Mouse (Mus musculus) CD4-positive, CD25-positive, alpha-beta regulatory T cell, adult 4 months (primary cell): Measurements from ENCODE around the gene Tepp. TPM values are rescaled to one million over a fixed set of nuclear protein-coding genes. Genes with fewer than 3 reads are reported as not detected.

Experiments
- ATAC-seq: one replicate; pipeline ENCODE4 v1.8.0; 2017
- polyA plus RNA-seq, 2 experiments: library from polyadenylated mRNA; unstranded; fragments of 100-300 nt; shearing (Covaris generic); gene quantifications; one replicate each; pipeline ENCODE4 v1.2.1; 2017

Tepp gene
- not detected for polyA plus RNA-seq

DNA sequence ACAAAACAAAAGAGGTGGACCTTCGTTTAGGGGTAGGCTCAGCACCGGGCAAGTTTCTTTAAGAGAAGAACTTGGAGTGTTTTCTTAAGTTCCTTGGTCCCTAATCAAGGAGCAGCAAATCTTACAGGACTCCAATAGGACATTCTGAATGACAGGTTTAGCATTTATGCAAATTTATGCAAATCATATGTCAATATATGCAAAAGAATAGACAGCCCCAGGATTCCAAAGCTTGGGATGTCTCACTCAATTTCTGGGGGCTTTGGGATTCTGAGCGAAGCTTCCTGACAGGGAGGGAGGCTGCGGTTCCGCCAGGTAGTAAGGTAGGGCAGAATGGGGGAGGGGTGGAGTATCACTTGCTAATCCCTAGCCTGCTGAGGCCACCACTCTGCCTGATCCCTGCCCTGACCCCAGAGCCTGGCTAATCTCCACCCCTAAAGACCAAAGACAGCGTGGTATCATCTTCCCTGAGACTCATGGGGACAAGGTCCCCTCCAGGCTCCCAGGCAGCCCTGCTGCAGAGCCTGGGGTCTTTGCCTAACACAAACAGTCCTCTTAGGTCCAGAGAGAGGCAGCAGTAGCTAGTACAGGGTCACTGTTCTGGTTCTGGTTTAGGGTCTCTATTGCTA is at the start of gene Tepp:
Gene Tepp, plus strand, starts transcription at position 225 of the 629 bp plus-strand sequence.
- no peak for ATAC-seq

DNA sequence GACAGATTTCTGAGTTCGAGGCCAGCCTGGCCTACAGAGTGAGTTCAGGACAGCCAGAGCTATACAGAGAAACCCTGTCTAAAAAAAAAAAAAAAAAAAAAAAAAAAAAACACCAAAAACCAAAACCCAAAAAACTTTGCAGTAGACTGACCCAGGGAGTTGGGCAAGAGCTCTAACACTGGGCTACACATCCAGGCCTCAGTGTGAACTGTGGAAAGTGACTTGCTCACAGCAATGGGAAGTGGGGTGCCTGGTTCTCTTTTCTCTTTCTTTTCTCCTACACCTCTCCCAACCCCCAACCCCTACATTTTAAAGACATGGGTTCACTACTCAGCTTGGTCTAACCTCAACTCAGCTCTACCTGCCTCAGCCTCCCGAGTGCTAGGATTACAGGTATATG is 48.2 kb upstream of the Tepp start:
- no peak for ATAC-seq

DNA sequence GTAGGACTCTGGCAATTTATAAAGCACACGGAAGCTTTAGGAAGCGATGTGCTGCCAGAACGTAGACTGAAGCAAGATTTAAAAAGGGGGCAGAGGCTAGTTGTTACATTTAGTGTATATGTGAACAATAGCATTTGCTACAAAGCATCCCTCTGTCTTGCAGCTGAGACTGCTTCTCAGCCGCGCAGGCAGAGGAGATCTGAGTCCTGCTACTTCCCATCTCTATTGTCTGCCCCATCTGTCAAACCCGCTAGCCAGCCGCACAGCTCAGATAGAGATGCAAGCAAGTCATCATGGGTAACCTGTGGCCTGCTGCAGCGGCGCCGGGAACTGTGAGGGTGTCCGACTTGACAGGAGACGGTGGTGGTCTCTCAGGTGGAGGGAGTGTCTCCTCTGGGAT is 39.9 kb upstream of the Tepp start:
- no peak for ATAC-seq

DNA sequence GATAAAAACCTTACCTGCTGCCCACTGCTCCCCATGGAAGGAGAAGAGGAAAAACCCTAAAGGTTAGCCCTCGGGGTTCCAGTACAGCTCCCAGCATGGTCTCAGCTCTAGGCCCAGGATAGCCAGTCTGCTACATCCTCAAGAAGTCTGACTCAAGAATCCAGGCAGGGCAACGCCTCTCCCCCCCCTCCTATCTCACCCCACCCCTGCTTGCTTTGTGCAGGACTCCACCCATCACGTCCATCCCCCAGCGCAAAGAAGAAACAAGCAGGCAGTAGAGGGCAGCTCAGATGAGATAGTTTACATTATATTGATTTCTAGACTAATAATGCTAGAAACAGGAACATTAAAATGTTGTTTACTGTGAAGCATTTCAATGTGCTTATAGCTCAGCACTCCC is 38.5 kb upstream of the Tepp start:
- ATAC-seq: no peak

DNA sequence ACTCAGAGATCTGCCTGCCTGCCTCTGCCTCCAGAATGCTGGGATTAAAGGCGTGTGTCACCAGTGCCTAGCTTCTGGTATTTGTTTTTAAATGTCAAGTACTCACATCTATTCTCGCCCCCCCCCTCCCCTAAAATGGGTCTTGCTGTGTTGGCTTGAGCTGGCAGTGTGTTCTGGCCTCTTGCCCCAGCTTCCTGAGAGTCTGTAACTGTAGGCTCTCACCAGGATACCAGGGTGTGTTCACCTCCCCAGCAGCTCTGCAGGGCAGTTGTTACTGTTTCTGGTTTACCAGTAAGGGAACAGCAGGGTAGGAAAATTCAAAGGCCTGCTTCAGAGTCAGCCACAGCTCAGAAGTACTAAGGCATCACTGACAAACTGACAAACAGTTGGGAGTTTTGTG is 37.5 kb upstream of the Tepp start:
- no peak for ATAC-seq

DNA sequence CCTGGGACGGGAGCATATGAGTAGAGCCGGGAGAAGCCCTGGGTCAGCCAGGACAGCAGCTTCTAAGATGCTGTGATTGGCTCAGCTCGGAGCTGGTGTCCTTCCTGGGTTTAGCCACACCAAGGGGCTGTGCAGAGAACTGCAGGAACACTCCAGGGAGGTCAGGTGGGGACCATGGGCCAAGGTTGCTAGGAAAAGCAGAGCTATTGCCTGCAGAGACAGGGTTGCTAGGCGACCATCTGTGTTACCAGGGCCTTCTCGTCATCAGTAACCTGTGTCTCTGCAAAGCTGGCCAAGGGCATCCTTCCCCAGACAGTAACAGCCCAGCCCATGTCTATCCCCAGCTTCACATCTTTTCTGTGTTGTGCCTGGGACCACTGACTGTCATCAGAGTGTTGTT is 28.9 kb upstream of the Tepp start:
- ATAC-seq: no peak

DNA sequence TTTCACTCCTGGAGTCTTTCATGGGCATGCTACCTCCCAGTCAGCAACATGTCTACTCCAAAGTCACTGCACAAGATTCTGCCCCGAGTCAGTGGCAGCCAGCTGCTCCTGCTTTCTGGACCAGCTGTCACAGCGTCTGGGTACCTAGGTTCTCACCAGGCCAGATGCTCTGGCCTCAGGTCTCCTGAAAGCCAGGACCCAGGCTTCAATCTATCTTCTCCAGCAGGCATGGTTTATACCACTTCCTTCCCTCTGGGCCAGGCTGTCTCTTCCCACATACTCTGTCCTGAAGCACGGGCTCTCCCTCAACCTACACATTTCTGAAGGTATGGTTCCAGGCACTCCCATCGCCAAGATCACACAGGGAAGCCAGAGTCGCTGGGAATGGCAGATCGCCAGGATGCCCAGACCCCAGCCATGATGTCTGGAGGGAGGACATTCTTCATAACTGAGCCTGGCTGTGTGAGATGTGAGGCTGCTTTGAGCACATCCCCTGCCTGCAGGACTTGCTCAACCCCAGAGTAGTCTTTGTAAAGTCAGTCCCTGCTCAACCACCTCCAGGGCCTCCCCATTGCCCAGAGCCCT is 21.2 kb upstream of the Tepp start:
- ATAC-seq: no peak

DNA sequence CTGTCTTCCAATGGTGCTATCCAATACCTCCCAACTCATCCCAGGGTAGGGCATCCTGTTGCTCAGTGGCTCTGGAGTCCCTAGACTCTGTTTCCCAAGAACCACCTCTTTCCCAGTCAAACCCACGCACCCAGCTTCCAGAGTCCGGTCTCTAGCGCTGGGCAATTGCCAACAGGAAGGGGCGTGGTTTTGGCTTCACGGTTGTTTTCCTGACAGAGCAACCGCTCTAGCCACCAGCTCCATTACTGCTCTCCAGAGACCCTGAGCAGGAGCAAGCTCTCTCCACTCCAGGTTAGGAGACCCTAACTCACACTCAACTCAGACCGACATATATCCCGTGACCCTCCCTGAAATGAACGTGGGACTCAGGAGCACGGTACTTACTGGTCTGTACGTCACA is 17.2 kb upstream of the Tepp start:
- ATAC-seq: no peak

DNA sequence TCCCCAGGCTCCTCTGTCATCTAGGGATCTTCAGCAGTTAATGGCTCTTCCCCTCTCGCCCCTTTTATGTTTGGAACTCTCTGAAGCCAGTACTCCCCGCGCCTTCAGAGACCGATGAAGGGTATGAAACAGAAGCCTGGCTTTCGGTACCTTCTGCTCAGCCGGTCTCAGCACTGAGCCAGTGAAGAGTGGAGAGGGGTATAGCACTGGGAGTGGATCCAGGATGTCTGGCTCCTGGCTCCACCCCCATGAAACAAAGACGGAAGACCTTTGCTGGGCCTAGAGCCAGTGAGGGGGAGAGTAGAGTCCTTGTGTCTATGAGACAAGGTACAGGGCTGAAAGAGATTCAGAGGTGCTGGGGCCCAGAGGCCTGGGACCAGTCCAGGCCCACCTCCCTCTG is 16.5 kb upstream of the Tepp start:
- no peak for ATAC-seq

DNA sequence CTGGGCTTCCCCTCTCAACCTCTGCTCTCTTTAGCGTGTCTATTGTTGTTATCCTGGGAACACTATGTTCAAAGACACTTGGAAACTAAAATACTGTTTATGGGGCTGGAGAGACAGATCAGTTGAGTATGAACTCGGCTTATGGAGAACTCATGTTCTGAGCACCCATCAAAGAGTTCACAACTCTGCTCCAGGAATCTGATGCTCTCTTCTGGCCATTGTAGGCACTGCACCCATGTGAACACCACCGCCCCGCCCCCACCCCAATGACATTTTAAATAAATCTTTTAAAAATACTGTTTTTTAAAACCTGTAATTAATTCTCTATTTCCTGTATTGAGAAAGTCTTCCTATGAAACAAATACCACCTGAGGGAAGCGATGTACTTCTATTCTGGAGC is 8.0 kb upstream of the Tepp start:
- ATAC-seq: peak; percentile 93

DNA sequence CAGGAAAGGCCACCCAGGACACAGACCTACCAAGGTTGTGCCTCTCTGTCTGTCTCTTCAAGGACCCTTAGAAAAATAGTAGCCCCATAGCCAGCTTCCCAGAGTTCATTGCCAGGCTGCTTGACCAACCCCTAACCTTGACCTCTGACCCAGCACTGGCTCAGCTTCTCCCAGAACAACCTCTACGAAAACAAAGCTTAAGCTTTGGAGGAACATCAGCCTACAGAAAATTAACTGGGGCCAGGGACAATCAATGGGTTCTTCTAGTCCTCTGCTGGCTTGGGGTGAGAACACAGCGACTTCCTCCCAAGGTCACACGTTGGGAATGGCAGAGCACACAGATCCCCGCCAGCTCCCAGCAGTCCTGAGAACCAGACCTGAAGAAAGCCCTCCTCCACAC is 4.8 kb upstream of the Tepp start:
- no peak for ATAC-seq

DNA sequence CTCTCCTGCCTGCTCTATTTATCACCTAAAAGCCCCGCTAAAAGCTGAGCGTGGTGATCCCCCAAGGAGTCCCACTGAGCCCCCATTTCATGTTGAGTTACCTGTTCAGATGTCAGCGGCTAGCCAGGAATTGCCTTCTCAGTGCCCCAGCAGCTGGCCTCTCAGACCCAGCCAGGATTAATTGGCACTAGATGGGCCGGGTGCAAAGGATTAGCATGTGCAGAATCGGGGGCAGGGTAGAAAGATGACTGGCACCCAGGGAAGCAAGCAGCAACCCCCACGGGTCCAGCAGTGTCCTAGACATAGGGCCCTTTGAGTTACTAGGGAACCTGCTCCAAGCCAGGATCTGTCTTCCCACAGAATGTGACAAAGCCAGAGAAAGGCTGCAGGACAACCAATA is 3.9 kb upstream of the Tepp start, which contains the start of gene Cngb1:
Gene Cngb1, minus strand, starts transcription at position 155 of the 400 bp plus-strand sequence.
- no peak for ATAC-seq

DNA sequence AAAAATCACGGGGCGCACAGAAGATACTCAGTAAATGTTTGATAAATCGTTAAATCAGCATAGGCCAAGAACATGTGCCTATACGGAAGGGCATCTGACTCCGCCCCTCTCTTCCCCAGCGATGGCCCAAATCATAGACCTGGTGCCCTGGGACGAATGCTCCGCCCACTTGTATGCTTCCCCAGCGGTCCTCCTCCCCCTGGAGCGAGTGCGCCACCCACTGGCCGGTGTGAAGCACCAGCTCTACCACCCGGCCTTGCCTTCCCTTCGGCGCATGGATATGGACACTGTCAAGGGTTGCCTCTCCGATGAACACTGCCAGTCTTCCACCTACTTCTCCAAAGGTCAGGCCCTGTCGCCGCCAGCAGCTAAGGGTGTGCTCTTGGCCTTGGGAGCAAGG is 2.5 kb downstream of the Tepp start:
- no peak for ATAC-seq

DNA sequence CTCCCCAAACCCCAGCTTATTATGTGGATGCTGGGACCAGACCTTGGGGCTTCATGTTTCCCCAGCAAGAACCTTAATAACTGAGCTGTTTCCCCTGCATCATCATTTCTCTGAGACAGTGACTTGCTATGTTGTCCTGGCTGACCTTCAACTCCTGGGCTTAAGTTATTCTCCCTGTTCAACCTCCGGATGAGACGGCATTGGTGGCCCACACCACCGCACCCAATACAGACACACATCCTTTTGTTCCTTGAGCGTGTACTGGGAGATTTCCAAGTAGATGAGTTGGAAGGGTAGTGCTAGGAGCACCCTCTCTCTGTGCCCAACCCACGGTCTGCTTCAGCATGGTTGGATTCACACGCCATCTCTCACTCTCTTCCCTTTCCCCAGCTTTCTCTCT is 3.5 kb downstream of the Tepp start:
- ATAC-seq: no peak

DNA sequence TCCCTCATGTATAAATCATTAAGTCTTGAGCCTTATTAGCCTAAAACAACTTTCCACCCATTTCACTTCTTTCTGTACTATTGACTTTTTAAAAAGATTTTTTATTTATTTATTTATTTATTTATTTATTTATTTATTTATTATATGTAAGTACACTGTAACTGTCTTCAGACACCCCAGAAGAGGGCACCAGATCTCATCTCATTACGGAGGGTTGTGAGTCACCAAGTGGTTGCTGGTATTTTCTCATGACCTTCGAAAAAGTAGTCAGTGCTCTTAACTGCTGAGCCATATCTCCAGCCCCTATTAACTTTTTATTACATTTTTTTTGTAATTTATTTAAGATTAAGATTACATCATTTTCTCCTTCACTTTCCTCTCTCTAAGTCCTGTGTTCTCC is 4.3 kb downstream of the Tepp start:
- no peak for ATAC-seq

DNA sequence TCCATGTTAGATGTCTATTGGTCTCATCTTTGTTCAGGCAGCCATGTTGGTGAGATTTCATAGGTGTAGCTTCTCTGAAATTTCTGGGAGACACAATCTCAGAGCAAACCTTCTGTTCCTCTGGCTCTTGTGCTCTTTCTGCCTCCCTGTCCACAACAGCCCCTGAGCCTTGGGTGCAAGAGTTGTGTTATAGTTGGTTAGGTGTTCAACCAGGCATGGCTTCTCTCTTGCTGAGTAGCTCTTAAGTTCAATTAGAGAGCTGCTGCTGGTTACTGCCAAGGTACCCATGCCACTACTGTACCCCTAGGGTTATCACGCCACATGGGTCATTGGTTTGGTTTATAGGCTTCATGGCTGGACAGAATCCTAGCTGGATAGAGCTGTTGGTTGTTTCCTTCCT is 5.0 kb downstream of the Tepp start:
- no peak for ATAC-seq

DNA sequence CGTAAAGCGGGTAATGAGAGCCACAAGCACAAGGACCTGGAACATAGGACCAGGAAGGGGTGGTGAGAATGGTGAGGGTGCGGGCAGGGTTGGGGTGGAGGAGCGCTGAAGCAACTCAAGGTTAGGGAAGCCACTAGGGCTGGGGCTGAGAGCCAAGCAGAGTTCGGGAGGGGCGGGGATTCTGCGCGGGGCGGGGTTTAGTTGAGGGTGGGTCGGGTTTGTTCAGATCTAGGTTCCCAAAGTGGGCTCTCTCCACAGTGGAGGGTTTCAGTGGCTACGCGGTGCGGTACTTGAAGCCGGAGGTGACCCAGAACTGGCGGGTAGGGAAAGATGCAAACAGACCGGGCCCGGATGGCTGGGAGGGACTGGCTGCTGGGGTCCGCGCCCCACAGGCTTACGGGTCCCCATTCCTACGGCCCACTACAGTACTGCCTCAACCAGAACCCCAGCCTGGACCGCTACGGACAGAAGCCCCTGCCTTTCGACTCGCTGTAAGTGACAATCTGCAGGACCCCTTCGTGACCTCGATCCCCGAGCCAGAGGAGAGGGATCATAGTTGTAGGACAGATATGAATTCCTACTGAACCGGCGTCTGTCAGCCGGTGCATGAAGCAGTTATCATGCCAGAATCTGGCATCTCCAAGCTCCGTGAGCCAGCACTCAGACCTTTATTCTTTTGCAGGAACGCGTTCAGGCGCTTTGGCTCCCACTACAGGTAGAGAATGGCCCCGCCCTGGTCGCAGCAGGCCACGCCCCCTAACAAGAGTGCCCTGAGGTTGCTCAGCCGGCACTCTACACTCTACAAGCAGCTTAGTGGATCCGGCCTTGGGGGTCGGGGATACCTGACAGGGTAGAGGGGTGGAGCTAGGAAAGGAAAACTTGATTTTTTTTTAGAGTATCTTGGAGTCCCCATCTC is 10.1 kb downstream of the Tepp start:
- ATAC-seq: peak; percentile 96

DNA sequence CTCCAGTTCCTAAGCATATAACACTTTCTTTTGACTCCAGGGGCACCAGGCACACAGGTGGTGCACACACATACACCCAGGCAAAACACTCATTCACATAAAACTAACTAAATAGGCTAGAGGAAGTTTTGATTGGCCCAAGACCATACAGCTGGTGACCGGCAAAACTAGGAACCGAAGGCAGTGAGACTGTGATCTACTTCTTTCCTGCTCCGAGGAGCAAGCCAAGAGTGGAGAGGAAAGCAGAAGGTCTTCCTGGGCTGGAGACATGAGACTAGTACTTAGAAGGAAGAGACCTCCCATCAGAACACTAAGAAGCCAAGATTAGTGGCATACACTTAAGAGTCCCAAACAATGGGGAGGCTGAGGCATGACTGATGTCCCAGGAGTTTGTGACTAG is 12.8 kb downstream of the Tepp start:
- no peak for ATAC-seq

DNA sequence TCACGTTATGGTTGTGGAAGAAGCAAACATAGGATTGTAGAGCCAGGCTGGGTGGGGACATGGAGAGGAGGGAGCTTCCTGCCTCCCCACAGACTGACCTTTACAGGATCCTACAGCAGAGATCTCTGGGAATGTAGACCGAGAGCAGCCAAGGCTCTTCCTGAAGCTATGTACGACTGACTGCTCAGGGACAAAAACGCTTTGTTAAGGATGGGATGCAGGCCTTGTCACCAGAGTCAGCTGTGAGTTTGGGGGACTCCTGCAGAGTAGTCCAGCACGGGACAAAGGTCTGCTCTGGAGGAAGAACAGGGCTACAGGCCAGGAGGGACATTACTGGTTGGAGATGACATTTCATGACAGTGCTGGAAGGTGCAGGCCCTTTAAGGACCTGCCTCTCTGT is 14.3 kb downstream of the Tepp start:
- no peak for ATAC-seq

DNA sequence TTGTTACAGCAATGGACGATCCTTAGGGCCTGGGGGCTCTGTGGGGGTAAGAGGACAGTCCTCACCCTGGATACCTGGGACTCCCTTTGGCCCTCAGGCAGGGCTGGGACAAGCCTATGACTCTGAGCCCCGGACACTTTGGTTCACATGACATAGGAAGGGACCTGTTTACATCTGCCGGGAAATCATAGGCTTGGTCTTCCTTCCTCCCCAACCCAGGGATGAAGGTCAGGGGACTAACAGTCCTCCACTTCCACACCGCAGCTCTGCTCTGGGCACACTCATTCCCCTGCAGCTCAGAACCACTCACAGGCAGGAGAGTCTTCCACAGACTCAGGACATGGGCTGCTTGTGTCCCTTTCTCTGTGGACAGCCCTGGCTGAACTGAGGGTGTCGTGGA is 16.5 kb downstream of the Tepp start:
- ATAC-seq: no peak

DNA sequence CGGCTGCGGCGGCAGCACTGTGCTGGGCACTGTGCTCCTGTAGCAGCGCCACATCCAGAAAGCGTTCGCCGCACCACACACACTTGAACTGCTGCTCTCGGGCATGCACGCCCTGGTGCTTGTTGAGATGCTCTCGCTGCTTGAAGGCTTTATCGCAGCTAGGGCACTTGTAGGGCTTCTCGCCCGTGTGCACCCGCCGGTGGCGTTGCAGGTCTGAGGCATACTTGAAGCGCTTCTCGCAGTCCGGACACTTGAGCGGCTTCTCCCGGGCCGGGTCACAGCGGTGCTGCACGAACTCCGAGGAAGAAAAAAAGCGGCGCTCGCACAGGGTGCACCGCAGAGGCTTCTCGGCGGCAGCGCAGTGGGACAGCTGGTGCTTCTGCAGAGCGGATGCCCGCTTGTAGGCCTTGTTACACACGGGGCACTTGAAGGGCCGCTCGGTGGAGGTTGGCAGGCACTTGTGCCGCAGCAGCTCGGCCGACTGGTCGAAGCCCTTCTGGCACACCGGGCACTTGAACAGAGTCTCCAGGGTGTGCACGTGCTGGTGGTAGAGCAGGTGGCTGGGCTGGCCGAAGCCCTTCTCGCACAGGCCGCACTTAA is 17.6 kb downstream of the Tepp start:
- ATAC-seq: no peak

DNA sequence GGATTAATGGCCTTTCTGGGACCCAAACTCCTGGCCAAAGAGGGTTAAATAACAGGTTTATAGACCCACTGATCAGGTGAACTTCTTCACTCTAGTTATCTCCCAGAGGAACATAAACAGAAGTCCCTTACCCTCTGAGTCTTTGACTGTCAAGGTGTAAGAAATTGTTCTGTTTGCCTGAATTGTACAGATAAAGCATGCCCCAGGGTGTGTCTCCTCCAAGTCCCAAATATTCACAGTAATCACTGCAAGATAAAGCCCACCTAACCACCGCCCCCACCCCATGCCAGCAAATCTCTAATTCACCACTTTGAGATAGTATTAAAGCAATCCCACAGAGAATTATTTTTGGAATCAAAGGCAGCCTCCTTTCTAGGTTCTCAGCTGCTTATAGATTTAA is 20.0 kb downstream of the Tepp start:
- no peak for ATAC-seq

DNA sequence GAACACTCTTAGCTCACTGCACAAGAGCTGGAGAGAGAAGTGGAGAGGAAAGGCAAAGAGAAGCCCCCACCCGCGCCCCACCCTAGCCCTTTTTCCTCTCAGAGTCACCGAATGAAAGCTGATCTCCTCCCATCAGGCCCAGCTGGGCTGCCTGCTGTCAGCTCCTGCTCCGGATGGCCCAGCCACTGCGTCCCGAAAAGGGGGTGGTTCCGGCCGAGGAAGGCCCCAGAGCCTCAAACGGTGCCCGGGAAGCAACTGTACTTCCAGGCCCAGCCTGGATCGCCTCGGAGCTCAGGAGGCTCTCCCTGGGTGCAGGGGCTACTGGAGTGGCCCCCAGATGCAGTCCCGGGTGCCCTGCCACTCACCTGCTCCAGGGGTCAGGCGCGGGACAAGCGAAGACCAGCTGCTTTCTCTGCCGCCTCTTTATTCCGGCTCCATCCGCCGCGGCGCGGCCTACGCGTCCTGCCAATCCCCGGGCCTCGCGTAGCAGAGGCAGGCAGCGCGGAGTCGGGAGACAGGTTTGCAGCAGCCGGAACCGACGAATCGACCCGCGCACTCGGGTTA is 20.9 kb downstream of the Tepp start:
- ATAC-seq: peak; percentile 53
